Mouse (Mus musculus) ovary, postnatal 36 days (tissue): ENCODE data around the gene 1700109H08Rik.
"Not testable (repeated sequence)": the region's sequence is repeated elsewhere in the genome, so short reads cannot be mapped to it uniquely, and the experiment has no call there.

ENCODE experiments used
- DNase-seq: peaks from one replicate; pipeline ENCODE4 v3.0.0; 2022; ENCODE audit warnings: low spot score, mixed read lengths

Gene 1700109H08Rik

DNA sequence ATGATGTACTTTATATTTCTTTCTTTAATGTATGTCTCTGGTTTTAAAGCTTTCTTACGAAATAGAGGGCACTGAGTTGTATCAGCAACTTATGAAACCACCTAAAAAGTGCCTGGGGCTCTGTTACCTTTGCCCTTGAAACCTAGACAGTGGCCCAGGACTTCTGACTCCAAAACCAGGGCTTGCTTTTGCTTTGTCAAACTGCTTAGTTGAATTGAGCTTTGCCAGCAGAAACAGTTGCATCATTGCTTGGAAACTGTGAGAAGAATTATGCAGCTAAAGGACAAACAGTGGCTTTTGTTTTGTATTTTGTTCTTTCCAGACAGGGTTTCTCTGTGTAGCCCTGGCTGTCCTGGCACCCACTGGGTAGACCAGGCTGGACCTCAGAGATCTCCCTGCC lies 28.9 kb downstream of the 1700109H08Rik start:
- DNase-seq: no peak

DNA sequence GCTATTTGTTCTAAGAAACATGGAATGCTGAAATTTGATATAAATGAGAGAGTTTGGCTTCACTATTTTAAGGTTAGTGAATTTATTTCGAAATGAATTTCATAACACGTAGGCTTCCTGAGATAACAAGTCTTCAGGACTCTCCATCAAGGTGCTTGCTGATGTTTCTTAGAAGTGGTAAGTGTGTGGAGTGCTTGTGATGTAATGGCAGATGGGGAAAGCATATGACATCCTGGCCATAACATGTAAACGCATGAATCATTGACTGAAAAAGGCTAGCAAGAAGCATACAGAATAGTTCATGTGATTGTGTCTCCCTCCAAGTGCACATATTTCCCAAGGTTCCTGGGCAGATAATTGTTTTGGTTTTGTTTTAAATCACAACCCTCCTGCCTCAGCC lies 29.4 kb downstream of the 1700109H08Rik start:
- no peak for DNase-seq

DNA sequence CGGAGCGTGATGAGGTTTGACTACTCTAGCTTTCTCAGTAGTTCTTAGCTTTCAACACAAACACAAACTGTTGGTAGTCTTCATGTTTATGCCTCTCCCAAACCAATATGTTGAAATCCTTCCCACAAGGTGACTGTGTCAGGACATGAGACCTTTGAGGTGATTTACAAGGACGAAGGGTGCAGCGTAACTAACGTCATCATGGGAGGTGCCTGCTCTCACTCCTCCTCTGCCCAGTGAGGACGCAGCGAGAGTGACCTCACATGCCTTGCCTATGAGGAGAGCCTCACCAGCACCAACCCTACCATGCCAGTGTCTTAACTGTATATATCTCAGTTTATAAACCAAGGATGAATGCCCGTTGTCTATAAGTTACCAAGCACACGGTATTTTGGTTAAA lies 35.7 kb downstream of the 1700109H08Rik start:
- no peak for DNase-seq

DNA sequence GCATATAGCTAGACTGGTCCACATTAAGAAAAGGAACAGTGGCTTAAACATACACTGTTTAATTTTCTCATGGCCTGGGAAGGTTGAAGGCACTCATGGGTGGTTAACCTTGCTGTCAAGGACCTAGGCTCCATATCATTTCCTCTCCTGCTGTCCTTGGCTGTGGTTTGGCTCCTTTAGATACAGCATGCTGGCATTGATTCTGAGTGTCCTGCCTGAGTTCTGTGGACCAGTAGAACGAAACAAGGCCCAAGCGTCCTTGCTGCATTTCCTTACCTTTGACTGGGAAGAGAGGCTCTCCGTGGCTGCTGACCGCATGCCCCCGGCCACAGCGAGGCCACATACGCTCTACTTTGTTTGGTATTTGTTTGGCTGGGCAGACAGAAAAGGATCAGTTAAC lies 37.9 kb downstream of the 1700109H08Rik start:
- DNase-seq: no peak

DNA sequence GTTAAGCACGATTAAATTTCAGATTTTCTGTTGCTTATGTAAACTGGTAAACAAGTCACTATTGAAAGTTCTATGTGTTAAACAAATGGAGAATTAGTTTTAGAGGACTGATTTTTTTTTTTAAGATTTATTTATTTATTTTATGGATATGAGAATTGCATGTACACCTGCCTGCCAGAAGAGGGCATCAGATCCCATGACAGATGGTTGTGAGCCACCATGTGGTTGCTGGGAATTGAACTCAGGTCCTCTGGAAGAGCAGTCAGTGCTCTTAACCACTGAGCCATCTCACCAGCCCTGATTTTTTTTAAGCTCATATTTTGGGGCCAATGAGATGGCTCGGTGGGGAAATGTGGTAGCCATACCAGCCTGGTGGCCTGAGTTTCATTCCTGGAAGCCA lies 40.5 kb downstream of the 1700109H08Rik start:
- DNase-seq: not testable (repeated sequence)

DNA sequence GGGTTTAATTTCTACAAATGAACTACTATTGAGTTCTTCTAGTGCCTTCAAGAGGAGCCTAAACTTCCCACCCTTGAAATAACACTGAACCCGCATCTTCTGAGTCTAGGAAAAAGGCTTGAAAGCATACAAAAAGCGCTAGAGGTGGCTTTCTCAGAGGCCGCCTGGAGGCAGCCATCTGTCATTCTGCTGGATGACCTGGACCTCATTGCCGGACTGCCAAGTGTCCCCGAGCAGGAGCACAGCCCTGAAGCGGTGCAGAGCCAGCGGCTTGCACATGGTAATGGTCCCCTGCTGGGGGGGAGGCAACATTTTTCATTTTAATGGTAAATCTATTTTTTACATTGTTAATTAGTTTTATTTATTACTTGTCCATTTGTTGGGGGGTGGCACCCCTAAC lies 49.1 kb downstream of the 1700109H08Rik start:
- no peak for DNase-seq

DNA sequence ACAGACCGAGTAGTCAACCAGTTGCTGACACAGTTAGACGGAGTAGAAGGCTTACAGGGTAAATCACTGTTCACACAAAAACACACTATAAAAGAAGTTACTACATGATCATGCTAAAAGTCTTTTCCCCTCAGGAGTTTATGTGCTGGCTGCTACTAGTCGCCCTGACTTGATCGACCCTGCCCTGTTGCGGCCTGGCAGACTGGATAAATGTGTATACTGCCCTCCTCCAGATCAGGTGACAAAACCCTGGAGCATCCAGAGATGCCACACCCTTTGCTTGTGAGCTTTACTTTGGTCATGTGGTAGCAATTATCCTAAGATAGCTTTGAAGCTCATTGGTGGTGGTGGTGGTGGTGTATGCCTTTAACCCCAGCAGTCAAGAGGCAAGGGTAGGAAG lies 58.7 kb downstream of the 1700109H08Rik start:
- DNase-seq: no peak

DNA sequence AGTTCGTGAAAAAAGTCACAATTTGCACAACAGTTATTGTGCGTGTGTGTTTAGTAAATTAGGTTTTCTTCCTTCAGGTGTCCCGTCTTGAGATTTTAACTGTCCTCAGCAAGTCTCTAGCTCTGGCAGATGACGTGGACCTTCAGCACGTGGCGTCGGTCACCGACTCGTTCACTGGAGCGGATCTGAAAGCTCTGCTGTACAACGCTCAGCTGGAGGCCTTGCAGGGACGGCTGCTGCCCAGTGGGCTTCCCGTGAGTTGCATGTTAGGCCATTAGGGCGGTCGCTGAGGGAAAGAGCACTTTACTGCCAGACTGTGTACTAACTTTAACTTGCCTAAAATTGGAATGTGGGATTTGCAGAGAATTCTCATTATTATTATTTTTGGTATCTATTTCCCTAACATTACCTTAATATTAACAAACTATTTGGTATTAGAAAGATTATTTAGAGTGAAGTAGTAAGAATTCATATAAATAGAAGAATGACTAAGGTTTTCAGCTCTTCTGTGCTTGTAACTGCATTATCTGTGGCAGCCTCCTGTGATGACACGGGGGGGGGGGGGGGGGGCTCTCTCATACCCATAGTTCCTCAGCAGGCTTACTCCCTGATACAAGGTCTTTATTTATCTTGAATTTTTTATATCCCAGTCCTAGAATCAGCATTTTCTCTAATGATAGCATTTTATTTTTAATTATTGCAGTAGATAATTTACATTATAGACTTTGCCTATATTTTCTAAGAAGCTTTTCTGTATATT lies 60.3 kb downstream of the 1700109H08Rik start:
- no peak for DNase-seq

DNA sequence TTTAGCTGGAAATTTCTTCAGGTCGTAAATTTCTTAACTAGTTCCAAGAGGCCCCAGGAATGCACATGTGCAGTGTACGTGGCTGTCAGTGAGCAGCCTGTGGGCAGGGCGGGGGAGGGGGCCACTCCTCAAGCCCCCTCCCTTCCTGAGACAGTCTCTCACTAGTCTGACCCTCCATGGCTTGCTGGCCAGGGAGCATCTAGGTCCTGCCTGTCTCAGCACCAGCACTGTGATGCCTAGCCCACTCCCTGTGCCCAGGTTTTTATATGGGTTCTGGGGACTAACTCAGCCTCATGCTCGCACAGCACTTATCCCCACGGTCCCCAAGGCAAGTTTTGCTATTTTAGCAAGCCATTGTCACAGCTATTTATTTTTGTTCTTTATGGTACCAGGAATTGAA lies 60.9 kb downstream of the 1700109H08Rik start:
- no peak for DNase-seq

DNA sequence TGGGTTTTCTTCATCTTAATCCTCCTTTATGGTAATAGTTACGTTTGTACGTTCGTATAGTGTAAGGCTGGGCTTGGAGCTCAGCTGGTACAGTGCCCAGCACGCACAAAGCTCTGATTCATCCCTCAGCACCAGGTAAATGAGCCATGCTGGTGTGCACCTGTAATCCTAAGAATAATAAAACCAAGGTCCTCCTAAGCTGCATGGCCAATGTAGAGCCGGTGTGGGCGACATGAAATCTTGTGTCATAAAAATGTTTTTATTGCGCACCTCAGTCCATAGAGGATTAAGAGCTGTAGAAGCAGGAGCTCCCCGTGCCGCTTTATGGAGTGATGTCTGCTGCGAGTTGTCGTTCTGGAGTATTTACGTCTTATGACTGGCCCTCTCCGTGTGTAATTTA lies 61.9 kb downstream of the 1700109H08Rik start:
- DNase-seq: no peak

DNA sequence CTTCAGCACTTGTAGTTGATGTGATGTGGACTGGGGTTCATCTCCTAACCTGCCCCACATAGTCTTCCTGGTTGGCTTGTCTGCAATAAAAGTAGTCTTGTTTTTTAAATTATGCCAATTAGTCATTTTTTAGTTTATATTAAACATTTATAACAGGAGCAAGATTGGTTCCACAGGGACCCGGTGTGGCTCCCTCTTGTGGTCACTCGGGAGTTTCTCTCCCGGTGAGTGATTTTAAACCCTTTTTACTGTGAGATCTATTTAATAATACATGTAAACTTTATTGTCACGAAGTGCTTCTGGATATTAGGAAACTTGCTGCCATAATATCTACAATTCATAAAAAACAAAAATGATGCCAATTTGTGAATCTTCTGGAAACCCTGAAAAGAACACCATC lies 62.6 kb downstream of the 1700109H08Rik start:
- DNase-seq: no peak
